Mouse (Mus musculus): ENCODE measurements at regions not wholly inside any gene's neighbourhood (a gene's known extent, or its start where the extent isn't known, plus 50 kb on each side); places are given as distances from the start of the nearest gene placed in this dataset.

DNA sequence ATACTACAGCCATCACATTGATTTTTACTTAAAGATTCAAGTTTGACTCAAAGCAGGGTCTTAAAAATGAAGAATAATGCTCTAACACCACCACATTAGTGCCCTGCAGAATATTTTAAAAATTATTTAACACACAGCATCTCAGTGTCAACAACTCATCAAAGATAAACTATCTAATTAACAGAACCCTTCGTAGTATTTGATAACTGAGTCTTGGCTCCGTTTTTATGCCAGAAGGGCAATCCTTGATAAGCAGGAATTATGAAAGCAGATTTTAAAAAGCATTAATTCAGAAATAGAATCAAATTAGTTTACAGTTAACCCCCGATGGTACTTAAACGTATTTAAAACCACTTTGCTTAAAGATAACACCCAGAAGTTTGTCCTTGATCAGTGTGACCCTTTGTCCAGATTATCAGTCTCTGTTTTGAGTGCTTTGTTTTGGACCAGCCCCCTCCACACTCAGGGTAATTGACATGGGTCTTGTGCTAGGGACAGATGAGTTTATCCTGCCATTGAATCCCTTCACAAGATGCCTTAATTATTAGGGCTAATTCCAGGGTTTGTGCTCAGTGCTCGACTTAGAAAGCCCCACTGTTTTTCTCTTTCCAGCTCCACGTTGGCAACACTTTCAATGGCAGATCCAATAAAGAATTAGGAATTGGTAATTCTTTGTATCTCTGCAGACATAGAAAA lies 69.4 kb upstream of the Dph6 start:
- no peak for TF ChIP-seq GATA4 (IDR thresholded peaks at IDR 0.05; ENCODE audit: insufficient replicate concordance, low read length)

DNA sequence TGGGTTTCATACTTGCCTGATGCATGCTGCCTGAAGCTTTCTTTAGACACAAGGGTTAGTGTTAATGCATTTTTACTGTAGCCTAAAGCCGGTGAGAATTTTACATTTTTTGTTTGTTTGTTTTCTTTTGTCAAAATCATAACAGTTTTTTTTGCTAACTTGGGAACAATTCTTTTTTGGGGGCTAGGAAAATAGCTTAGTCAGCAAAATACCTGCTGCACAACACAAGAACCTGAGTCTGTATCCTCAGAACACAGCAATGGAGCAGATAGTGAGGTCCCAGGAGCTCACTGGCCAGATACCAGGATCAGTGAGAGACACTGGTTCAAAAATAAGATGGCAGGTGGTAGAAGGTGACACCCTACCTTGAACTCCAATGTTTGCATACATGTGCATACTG lies 72.4 kb upstream of the Dph6 start:
- TF ChIP-seq GATA4 (IDR thresholded peaks at IDR 0.05; ENCODE audit: insufficient replicate concordance, low read length) = no peak

DNA sequence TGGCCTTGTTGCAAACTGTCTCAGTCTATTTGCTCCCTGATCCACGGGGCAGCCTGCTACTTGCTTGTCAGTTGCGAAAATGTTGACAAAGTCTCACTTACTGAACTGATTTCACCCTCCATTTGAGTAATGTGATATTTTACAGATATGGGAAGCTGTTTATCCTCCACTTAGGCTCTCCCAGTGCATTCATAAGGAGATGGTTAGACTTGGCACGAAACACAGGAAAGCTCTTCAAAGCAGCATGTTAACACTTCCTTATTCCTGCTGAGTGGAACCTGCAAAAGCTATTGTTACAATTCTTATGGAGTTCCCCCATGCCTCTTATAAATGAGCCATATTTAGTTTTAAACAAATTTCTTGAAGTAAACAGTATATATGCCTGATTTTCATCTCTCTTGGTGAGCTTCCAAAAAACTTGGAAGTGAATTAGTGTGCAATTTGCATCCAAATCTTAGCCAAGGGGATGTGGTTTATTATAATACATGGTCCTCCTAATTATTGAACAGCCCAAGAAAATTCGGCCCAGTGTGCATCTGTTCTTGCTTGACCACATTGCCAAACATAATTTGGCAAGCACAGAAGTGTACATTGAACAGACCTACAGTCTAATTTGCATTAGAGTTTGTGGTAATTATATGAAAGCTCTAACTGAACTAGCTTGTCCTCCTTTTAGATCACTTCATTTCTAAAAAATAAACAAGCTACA lies 80.3 kb upstream of the Dph6 start:
- TF ChIP-seq GATA4 (IDR thresholded peaks at IDR 0.05; ENCODE audit: insufficient replicate concordance, low read length) = no peak

DNA sequence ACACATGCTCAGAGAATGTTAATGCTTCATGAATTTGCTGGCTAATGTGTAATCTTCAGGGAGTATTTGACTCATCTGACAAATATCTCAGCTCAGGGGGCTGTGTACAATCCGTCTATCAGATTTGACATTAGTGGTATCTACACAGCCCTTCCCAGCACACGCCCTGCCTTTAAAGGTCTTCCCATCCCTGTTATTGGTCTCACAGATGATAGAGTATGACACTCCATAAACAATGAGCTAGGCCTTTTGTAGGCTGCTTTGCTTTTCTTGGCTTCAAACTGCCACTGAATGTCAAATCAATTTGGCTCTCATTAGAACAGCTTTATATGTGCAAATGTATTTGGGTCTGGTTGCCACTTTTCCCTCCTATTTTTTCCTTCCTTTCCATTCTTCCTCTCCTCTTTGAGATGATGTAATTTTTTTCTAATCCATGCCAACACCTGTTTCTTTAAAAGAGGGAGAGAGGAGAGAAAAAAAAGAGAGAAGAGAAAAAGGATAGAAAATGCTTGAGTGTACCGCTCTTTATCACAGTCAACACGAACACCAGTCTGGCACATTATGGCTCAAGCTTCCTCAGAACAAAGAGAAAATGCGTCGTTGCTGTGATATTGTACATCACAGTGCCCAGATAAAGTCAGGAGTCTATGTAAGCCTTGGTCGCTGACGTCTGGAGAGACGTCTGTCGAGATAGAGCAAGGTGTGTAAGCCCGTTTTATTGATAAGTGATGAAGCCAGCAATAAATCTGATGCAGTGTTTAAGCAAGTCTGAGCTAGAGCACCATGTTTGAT lies 84.9 kb upstream of the Dph6 start:
- TF ChIP-seq GATA4 (IDR thresholded peaks at IDR 0.05; ENCODE audit: insufficient replicate concordance, low read length) = no peak

DNA sequence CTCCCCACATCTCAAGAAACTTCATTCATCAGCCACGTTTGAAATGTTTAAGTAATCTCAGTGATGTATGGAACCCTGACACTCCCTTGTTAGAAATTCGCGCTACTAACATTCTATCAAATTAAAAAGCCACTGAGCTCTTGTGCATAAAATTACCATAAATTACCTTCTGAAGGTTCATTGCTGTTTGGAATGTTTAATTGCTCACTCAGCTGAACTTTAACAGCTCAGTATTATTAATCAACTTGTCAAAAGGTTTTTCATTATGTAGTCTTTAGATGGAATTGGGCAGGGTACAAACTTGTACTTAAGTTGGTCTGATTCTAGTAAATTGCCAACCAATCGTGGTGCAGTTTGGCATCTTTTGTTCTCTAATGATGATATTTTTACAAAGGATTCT lies 108.5 kb upstream of the Dph6 start:
- TF ChIP-seq GATA4 (IDR thresholded peaks at IDR 0.05; ENCODE audit: insufficient replicate concordance, low read length) = no peak

DNA sequence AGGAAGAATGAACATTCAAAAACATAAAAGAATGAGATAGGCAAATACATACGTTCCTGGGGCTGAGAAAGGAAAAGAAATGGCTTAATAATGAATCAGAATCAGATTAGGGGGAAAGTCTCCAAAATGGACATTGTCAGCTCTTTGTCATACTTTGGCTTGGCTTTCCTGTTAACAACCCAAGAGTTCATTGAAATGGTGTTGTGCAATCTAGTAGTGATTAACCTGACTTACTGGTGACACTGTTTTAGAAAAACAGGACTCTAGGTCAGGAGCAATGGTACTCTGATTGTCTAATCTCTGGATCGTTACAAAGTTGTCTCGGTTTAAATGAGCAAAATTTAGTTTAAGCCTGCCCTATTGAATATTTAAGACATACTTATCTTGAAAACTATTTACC lies 119.5 kb upstream of the Dph6 start:
- TF ChIP-seq GATA4 (IDR thresholded peaks at IDR 0.05; ENCODE audit: insufficient replicate concordance, low read length) = peak; percentile 54

DNA sequence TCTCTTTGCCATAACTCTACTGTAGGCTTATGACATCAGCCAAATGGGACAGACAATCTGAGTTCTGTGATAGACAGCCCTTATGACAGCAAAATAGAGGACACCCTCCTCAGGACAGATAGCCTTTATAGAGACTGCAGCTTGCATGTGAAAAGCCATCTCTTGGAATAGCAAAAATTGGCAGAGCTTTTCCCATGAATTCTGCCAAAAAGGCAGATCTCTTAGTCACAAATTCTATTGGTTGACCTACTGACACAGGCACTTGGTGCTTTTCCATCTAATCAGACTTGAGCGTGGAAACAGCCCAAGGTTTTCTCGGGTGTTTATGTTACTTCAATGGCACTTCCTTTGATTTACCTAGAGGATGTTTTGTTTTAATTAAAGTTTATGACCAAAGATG lies 120.8 kb upstream of the Dph6 start:
- TF ChIP-seq GATA4 (IDR thresholded peaks at IDR 0.05; ENCODE audit: insufficient replicate concordance, low read length) = peak; percentile 74; the same call in 1 of the 2 replicates

DNA sequence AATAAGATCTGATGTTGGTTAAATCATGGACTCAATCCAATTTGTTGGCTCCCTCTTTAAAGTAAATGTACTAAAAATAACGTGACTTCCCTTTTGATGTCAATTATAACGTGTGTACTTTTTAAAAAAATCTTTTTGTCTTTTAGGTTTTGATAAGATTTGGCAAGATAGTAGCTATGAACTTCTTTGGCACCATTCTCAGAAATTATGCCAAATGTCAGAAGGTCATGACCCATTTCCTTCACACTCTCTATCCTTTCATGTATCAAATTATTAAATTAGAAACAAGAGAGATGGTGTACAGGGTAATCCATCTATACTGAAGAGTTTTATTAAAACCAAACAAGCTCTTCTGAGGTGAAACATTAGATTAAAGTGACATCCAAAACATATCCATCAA lies 121.4 kb upstream of the Dph6 start:
- TF ChIP-seq GATA4 (IDR thresholded peaks at IDR 0.05; ENCODE audit: insufficient replicate concordance, low read length) = no peak

DNA sequence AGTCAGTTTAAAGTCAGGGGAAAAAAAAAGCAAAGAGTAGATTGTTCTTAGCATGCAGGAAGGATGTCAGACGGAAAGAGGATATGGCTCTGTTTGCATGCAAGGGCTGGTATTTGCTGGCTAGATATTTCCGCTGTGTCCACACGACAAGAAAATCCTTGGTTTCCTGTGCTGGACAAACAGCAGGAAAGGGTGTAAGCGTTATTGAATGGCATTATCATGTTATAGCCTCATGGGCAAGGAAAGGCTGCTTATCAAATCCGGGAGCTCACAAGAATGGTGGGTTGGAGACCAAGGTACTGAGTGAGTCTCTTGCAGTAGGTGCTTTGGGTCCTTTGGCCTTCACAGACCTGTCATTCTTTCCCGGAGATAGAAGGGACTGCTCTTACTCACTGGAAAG lies 127.7 kb upstream of the Dph6 start:
- TF ChIP-seq GATA4 (IDR thresholded peaks at IDR 0.05; ENCODE audit: insufficient replicate concordance, low read length) = peak; percentile 89

DNA sequence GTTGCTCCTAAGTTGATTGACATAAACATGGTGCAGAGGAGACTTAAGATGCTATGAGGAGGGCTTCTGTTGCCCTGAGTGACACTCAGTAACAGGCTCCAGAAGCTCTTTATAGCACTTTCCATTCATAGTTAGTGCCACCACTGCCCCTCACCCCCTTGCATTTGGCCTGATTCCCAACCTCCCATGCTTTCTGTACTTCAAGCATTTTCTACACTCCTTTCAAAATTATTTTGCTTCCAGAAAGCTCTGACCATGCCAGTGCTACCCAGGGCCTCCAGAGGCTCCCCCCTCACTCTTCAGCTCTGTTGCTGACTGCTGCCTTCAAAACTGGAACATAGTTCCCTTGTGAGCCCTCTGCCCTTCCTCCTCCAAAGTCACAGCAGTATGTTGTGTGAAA lies 129.4 kb upstream of the Dph6 start:
- TF ChIP-seq GATA4 (IDR thresholded peaks at IDR 0.05; ENCODE audit: insufficient replicate concordance, low read length) = no peak

DNA sequence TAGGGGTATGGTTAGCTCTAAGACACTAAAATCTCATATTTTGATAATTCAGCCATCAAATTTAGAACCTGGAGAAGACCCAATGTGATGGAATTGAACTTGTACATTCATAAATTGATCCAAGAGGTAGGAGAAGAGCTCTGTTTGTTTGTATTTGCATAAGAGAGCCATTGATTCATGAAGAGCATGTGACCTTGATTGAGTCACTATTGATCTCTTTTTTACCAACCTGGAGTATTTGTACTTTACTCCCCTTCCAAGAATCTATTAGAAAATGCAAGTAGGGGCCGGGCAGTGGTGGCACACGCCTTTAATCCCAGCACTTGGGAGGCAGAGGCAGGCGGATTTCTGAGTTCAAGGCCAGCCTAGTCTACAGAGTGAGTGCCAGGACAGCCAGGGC lies 133.5 kb upstream of the Dph6 start:
- no peak for TF ChIP-seq GATA4 (IDR thresholded peaks at IDR 0.05; ENCODE audit: insufficient replicate concordance, low read length)

DNA sequence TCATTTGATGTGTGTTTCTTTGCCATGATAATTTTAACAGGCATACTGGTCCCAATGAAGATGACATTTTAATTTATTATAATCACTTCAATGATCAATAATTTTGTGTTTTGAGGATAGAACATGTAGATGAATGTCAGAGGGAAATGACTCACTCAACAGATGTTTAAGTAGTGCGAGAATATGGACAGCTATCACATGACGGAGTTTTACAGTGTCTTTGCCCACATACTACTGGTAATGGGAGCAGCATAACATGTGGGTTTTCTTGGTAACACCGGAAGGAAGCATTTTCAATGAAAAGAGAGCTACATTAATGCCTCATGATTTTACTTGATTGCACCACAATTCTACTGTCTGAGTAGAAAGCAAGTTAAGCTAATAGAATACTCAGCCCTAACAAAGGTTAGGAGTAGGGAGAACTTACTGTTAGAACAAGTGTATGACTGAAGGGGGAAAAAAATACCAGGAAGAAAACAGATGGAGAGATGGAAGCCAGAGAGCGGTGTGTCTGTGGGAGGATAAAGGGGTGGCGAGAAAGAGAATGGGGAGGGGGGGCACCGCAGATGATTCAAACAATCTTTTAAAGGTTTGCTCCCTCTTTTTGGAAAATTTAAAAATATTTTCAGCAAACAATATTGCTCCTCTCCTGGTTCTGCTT lies 142.0 kb upstream of the Dph6 start:
- TF ChIP-seq GATA4 (IDR thresholded peaks at IDR 0.05; ENCODE audit: insufficient replicate concordance, low read length) = no peak

DNA sequence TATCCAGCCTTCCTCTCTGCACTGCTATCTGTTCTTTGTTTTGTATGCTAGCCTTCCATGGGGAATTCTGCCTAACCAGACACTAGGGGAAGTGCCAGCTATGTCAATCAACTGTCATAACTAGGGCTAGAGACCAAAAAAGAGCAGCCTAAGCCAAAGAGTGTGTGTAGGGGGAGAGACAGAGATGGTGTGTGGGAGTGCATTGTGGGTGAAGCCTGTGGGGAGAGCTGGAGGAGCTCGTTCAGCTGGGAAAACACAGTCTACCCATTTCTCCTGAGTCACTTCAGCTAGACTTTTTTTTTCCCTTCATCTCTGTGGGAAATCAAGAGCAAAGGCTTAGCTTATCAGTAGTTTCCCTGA lies 142.5 kb upstream of the Dph6 start:
- peak; percentile 64; the same call in 1 of the 2 replicates for TF ChIP-seq GATA4 (IDR thresholded peaks at IDR 0.05; ENCODE audit: insufficient replicate concordance, low read length)

DNA sequence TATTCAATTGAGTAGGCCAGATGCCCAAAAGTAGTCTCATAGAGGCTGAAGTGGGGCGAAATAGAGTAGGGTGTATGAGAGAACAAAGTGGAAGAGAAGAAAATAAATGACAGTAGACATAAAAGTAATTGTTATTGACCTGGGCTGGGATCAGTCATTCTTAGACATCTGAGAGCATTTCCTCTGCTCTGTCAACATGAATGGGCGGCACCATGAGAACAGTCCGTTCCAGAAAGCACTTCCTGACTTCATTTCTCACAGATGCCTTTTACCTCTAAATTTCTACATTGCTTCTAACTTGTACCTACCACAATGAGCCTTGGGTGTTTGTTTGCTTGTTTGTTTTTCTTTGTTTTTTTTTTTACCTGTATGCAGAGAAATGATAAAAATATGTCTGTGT lies 148.5 kb upstream of the Dph6 start:
- TF ChIP-seq GATA4 (IDR thresholded peaks at IDR 0.05; ENCODE audit: insufficient replicate concordance, low read length) = no peak

DNA sequence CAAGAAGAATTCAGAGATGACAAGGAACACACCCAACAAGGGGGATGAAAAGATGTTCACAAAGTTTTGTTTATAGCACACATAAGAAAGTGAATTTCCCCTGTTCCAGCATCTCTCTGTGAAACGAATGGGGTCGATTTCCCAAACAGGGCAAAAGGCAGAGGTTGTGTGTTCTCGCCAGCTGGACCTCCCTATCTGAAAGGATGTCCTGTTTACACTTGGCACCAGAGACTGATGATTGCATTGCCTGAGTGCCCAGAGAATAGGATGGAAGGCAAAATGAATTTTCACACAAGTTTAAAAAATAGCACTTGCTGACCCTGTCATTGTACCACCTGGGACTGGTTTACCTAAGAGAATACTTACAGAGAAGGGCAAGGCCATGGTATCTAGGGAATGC lies 149.2 kb upstream of the Dph6 start:
- TF ChIP-seq GATA4 (IDR thresholded peaks at IDR 0.05; ENCODE audit: insufficient replicate concordance, low read length) = peak; percentile 92
